Mouse (Mus musculus) heart, postnatal 36 days (tissue): Measurements from ENCODE around the gene Six1. TPM values are rescaled to one million over a fixed set of nuclear protein-coding genes. Genes with fewer than 3 reads are reported as not detected.
A peak's percentile ranks its signal among the peaks of the same experiment; 100 is the strongest.
"Not testable (repeated sequence)": the region's sequence is repeated elsewhere in the genome, so short reads cannot be mapped to it uniquely, and the experiment has no call there.

ENCODE experiments used
- DNase-seq, 2 experiments: peaks; one replicate each; pipeline ENCODE4 v3.0.0; 2021 to 2022
- intact Hi-C: fragments of 180-260 bp; cut with DNase I; formaldehyde crosslinking; loops from one replicate; pipeline ENCODE4 v1.15.1; 2025
- total RNA-seq, 2 experiments: library from RNA; stranded (reverse); gene quantifications; 2 replicates each; pipeline ENCODE4 v1.2.3; 2021

The Six1 gene
- total RNA-seq, 2 experiments from 2014 or later, result 0.89 to 1.3 TPM

GRCm38 (mm10) chr12:73038992-73039938, 14.4 kb downstream of the Six1 start:
- intact Hi-C loops, result no loop called here
- no peak for DNase-seq

GRCm38 (mm10) chr12:73038441-73038991, 15.2 kb downstream of the Six1 start:
- no peak for DNase-seq
- intact Hi-C loops, result no loop called here

- intact Hi-C loops, result no loop called here
- no peak for DNase-seq
Observed at GRCm38 (mm10) chr12:73037385-73038160, 16.1 kb downstream of the Six1 start.

- intact Hi-C loops, result no loop called here
- DNase-seq, result no peak
Observed at GRCm38 (mm10) chr12:73034901-73035895, 18.5 kb downstream of the Six1 start.

GRCm38 (mm10) chr12:73032665-73033064, 21.0 kb downstream of the Six1 start:
- intact Hi-C loops, result no loop called here
- DNase-seq, result no peak

- intact Hi-C loops, result no loop called here
Observed at GRCm38 (mm10) chr12:73031315-73031714, 22.4 kb downstream of the Six1 start.

GRCm38 (mm10) chr12:73025490-73025889, 28.2 kb downstream of the Six1 start:
- intact Hi-C loops, result loop anchor here (2.0 kb wide), 1 partner anchor 299 kb away; no protein-coding TSS in a partner anchor
- peak; percentile 80 to 83 for DNase-seq

More at GRCm38 (mm10) chr12:73031315-73031714, 22.4 kb downstream of the Six1 start:
- no peak for DNase-seq

GRCm38 (mm10) chr12:73020941-73021340, 32.7 kb downstream of the Six1 start:
- intact Hi-C loops, result loop anchor here (1.0 to 5.0 kb wide), 3 partner anchors 391 to 496 kb away; no protein-coding TSS in a partner anchor
- peak; percentile 74 to 81 for DNase-seq

- no peak for DNase-seq
- intact Hi-C loops, result loop anchor here (2.0 to 5.0 kb wide), 2 partner anchors 392 to 428 kb away; no protein-coding TSS in a partner anchor
Observed at GRCm38 (mm10) chr12:73020422-73020821, 33.3 kb downstream of the Six1 start.

- no peak for DNase-seq
- intact Hi-C loops, result loop anchor here (10.0 kb wide), 1 partner anchor 676 kb away; no protein-coding TSS in a partner anchor
Observed at GRCm38 (mm10) chr12:73018838-73019237, 34.8 kb downstream of the Six1 start.

GRCm38 (mm10) chr12:73016171-73016570, 37.5 kb downstream of the Six1 start:
- no peak for DNase-seq
- intact Hi-C loops, result loop anchor here (10.0 kb wide), 1 partner anchor 679 kb away; no protein-coding TSS in a partner anchor

GRCm38 (mm10) chr12:73014311-73014710, 39.4 kb downstream of the Six1 start:
- DNase-seq, result no peak
- intact Hi-C loops, result loop anchor here (10.0 kb wide), 1 partner anchor 680 kb away; no protein-coding TSS in a partner anchor

- no peak for DNase-seq
Observed at GRCm38 (mm10) chr12:73012824-73013223, 40.9 kb downstream of the Six1 start.

GRCm38 (mm10) chr12:73012136-73012785, 41.4 kb downstream of the Six1 start:
- DNase-seq, result peak; percentile 38 to 46
- intact Hi-C loops, result loop anchor here (10.0 kb wide), 1 partner anchor 683 kb away; no protein-coding TSS in a partner anchor

More at GRCm38 (mm10) chr12:73012824-73013223, 40.9 kb downstream of the Six1 start:
- intact Hi-C loops, result loop anchor here (10.0 kb wide), 1 partner anchor 682 kb away; no protein-coding TSS in a partner anchor

GRCm38 (mm10) chr12:73002903-73003302, 50.8 kb downstream of the Six1 start:
- intact Hi-C loops, DNase-seq: not testable (repeated sequence)

GRCm38 (mm10) chr12:73002281-73002680, 51.4 kb downstream of the Six1 start:
- peak; percentile 55 to 56 for DNase-seq
- intact Hi-C loops, result not testable (repeated sequence)

GRCm38 (mm10) chr12:72998105-72999001, 55.3 kb downstream of the Six1 start:
- intact Hi-C loops, result no loop called here
- no peak for DNase-seq

- intact Hi-C loops, result no loop called here
- DNase-seq, result no peak
Observed at GRCm38 (mm10) chr12:72996646-72997045, 57.0 kb downstream of the Six1 start.
